In the genomic region with DNA sequence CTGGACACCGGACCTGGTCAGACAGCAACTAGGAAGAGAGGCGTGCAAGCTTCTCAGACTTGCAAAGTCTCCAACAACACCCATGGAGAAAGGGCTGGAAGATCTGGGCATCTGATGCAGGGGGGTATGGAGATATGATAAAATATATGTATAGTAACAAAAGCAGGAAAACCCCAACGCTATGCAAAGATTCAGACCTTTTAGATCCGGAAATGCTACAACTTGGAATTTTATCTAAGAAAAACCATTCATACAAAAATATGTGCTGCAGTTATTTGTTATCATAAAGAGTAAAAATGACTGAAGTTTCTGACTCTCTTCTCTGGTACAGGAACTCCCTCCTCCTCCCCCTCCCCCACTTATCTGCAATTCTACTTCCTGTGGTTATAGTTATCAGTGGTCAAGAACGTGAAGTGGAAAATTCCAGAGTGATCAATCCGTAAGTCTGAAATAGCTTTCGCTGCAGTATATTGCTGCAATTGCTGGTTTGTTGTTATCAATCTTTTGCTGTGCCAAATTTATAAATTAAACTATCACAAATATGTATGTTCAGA, we compare ENCODE assay signal across 13 mouse cellular contexts. TPM values are rescaled to one million over a fixed set of nuclear protein-coding genes. Genes with fewer than 3 reads are reported as not detected.
DNase-seq lines count a peak whose midpoint lies in the region; ATAC-seq and TF ChIP-seq lines count a peak whose summit lies in the region.
"Had no signal": no experiment of that assay in that cellular context is flagged by ENCODE, and none has a peak within 500 bp of the region (broad histone marks: within the 10 kb centered on the region; RNA-seq: fewer than 3 reads in every experiment).

No protein-coding gene starts in this region.

- intact Hi-C loops in left cerebral cortex, postnatal 14 days (cut with DNase I): no loop called here

- 42% methylated on average over 7 of the region's 7 CpGs for WGBS in heart, embryonic 15.5 days

- H3K27me3 ChIP-seq in heart, embryonic 15.5 days: no peaks in the 10 kb centered on the region
- no peaks in the 10 kb centered on the region for H3K27me3 ChIP-seq in CH12.LX (replicated peaks)
- H3K27me3 ChIP-seq in megakaryocyte, embryonic 14.5 days (replicated peaks): no peaks in the 10 kb centered on the region
- H3K27me3 ChIP-seq: forebrain, embryonic 12.5 days; neural tube, embryonic 15.5 days had no signal

- no peak for TF ChIP-seq POLR2A in CH12.LX (IDR thresholded peaks at IDR 0.05; ENCODE audit: low read depth, low read length)

- H3K27ac ChIP-seq in heart, embryonic 15.5 days: 0 out of 2 replicates have a peak overlapping the region, but pooled peaks have one; percentile 36
- H3K27ac ChIP-seq in CH12.LX (ENCODE audit: insufficient read depth, low read depth): no peak overlapping the region
- H3K27ac ChIP-seq: forebrain, embryonic 12.5 days; midbrain, embryonic 10.5 days; neural tube, embryonic 15.5 days had no signal

- H3K4me2 ChIP-seq in heart, embryonic 15.5 days: no peak overlapping the region
- H3K4me2 ChIP-seq in CH12.LX (ENCODE audit: insufficient read depth, low read depth, poor library complexity, severe bottlenecking): no peak overlapping the region
- H3K4me2 ChIP-seq: forebrain, embryonic 12.5 days; neural tube, embryonic 15.5 days had no signal

- H3K36me3 ChIP-seq in heart, embryonic 15.5 days: no peaks in the 10 kb centered on the region
- peaks cover 11 to 40% of the 10 kb centered on the region in 2 experiments for H3K36me3 ChIP-seq in CH12.LX (replicated peaks in 1 of 2; ENCODE audit: control insufficient read depth in 1 of 2, insufficient read depth in 1 of 2, low read length in 1 of 2)
- peaks cover 37% of the 10 kb centered on the region for H3K36me3 ChIP-seq in megakaryocyte, embryonic 14.5 days (replicated peaks; ENCODE audit: low read length)
- H3K36me3 ChIP-seq: forebrain, embryonic 12.5 days; midbrain, embryonic 10.5 days; neural tube, embryonic 15.5 days had no signal

- H3K4me1 ChIP-seq in heart, embryonic 15.5 days (replicated peaks): peaks cover 44% of the 10 kb centered on the region
- H3K4me1 ChIP-seq in CH12.LX (ENCODE audit: control insufficient read depth in 1 of 2, insufficient read depth in 2 of 2): peaks cover 8 to 64% of the 10 kb centered on the region in 2 experiments; a peak in 2 of 4 replicates
- peaks cover 82% of the 10 kb centered on the region for H3K4me1 ChIP-seq in megakaryocyte, embryonic 14.5 days

- no peak overlapping the region for H3K4me3 ChIP-seq in heart, embryonic 15.5 days
- H3K4me3 ChIP-seq in CH12.LX (replicated peaks in 1 of 3; ENCODE audit: low read depth in 2 of 3, low read length in 2 of 3, poor library complexity in 1 of 3): no peak overlapping the region
- H3K4me3 ChIP-seq in megakaryocyte, embryonic 14.5 days (replicated peaks): peak overlapping the region; percentile 81
- H3K4me3 ChIP-seq: forebrain, embryonic 12.5 days; midbrain, embryonic 10.5 days; neural tube, embryonic 15.5 days had no signal

- H3K79me2 ChIP-seq in CH12.LX (replicated peaks; ENCODE audit: control insufficient read depth, extremely low read depth, insufficient read depth, poor library complexity, severe bottlenecking): no peaks in the 10 kb centered on the region

- no peak for TF ChIP-seq EP300 in CH12.LX (IDR thresholded peaks at IDR 0.05; ENCODE audit: low read length)

- DNase-seq in heart, adult 8-10 months (ENCODE audit: low spot score): no peak
- no peak for DNase-seq in CH12.LX (ENCODE audit: extremely low read depth)
- DNase-seq in frontal cortex, postnatal 10 days (ENCODE audit: low spot score in 2 of 2): no peak
- DNase-seq in left cerebral cortex, postnatal 14 days (ENCODE audit: low spot score in 2 of 2): no peak
- DNase-seq: cerebellum, adult 11-12 months; kidney, adult 9 months; kidney, postnatal 4 days had no signal

- in situ Hi-C loops in CH12.LX (cut with MboI; ENCODE audit: low pct_ligation_motif_present, low pct_unique_long_range_greater_than_20kb, low sequenced_read_pairs): no loop called here

- TF ChIP-seq CTCF in CH12.LX (conservative IDR thresholded peaks at IDR 0.05 in 1 of 2, IDR thresholded peaks at IDR 0.05 in 1 of 2; ENCODE audit: low read depth in 2 of 2, low read length in 2 of 2): no peak

- no peak for ATAC-seq in heart, embryonic 15.5 days (replicated peaks; ENCODE audit: insufficient number of reproducible peaks, insufficient read depth, low FRiP score, low read depth)
- ATAC-seq in inflammation-experienced regulatory T-cells, adult 6 months: peak; percentile 23

- no peak for TF ChIP-seq RAD21 in CH12.LX (IDR thresholded peaks at IDR 0.05; ENCODE audit: low read depth, low read length)

- H3K9ac ChIP-seq in heart, embryonic 15.5 days: no peak overlapping the region
- H3K9ac ChIP-seq in CH12.LX (ENCODE audit: insufficient read depth, low read depth): no peak overlapping the region
- H3K9ac ChIP-seq: forebrain, embryonic 12.5 days; neural tube, embryonic 15.5 days had no signal

- H3K9me3 ChIP-seq in heart, embryonic 15.5 days (replicated peaks): no peaks in the 10 kb centered on the region
- no peaks in the 10 kb centered on the region for H3K9me3 ChIP-seq in CH12.LX (replicated peaks; ENCODE audit: low read length)
- H3K9me3 ChIP-seq in megakaryocyte, embryonic 14.5 days: peaks cover under 1% of the 10 kb centered on the region
- H3K9me3 ChIP-seq: forebrain, embryonic 12.5 days; midbrain, embryonic 10.5 days; neural tube, embryonic 15.5 days had no signal

- dilution Hi-C loops in CH12.LX (cut with MboI; ENCODE audit: extremely low pct_ligation_motif_present, extremely low pct_unique_long_range_greater_than_20kb, low sequenced_read_pairs): no loop called here

TF ChIP-seq in CH12.LX, 34 proteins besides CTCF, POLR2A, EP300 and RAD21:
- TF ChIP-seq BHLHE40 (IDR thresholded peaks at IDR 0.05; ENCODE audit: low read depth, low read length) (peak; percentile 61), ETS1 (conservative IDR thresholded peaks at IDR 0.05; ENCODE audit: low read depth, low read length) (peak; percentile 32; the same call in 1 of the 2 replicates), SMC3 (IDR thresholded peaks at IDR 0.05; ENCODE audit: low read depth, low read length) (no peak)

RNA-seq across cellular contexts. Expression of gene Psen2, which starts 14.6 kb away (rescaled TPM):
- 14.9 and 17.4 TPM in 2 replicates for polyA plus RNA-seq in heart, embryonic 15.5 days (2015; fragmentation: Nextera tagmentation; extraction: Ambion mirVana)
- 10 to 100 TPM; 14.7 to 16.0 (median 15.3) TPM for total RNA-seq in heart, adult 8-10 months (2022)
- total RNA-seq in CH12.LX (2012; rRNA removed): 36.8 and 45.3 TPM in 2 replicates
- total RNA-seq in CH12.LX (2014; rRNA removed): 23.4 and 24.2 TPM in 2 replicates
- polyA plus RNA-seq in CH12.LX (2012; ENCODE audit: insufficient read length, low read depth): 46.1 and 47.6 TPM in 2 replicates
- polyA plus RNA-seq in inflammation-experienced regulatory T-cells, adult 6 months (2017; shearing (Covaris generic)): 100 to 1,000 TPM in 2 of 3 experiments, 10 to 100 TPM in 1; 83.5 to 124 (median 120) TPM
- polyA plus RNA-seq in megakaryocyte, embryonic 14.5 days (2012; ENCODE audit: insufficient read depth, low replicate concordance): 36.6 and 38.6 TPM in 2 replicates
- 10 to 100 TPM; 18.1 to 20.8 TPM for total RNA-seq in left cerebral cortex, postnatal 14 days (2021)

RNA-seq across cellular contexts. Expression of gene Coq8a, which starts 49.3 kb away (rescaled TPM):
- polyA plus RNA-seq in heart, embryonic 15.5 days (2015; fragmentation: Nextera tagmentation; extraction: Ambion mirVana): 55.3 and 66.7 TPM in 2 replicates
- total RNA-seq in heart, adult 8-10 months (2022): 1,000 to 10,000 TPM in 1 of 4 experiments, 100 to 1,000 TPM in 3; 923 to 1,131 (median 957) TPM
- total RNA-seq in CH12.LX (2012; rRNA removed) (74.0 and 88.1 TPM in 2 replicates), CH12.LX (2014; rRNA removed) (73.4 and 84.6 TPM in 2 replicates)
- polyA plus RNA-seq in CH12.LX (2012; ENCODE audit: insufficient read length, low read depth): 237 and 248 TPM in 2 replicates
- 10 to 100 TPM; 25.8 to 50.3 (median 43.8) TPM for polyA plus RNA-seq in inflammation-experienced regulatory T-cells, adult 6 months (2017; shearing (Covaris generic))
- 3.1 and 3.4 TPM in 2 replicates for polyA plus RNA-seq in megakaryocyte, embryonic 14.5 days (2012; ENCODE audit: insufficient read depth, low replicate concordance)
- total RNA-seq in left cerebral cortex, postnatal 14 days (2021): 10 to 100 TPM; 31.3 to 34.9 TPM
